Mouse (Mus musculus) heart, adult 2 months (tissue): ENCODE measurements at regions not wholly inside any gene's neighbourhood (a gene's known extent, or its start where the extent isn't known, plus 50 kb on each side); places are given as distances from the start of the nearest gene placed in this dataset.

ENCODE experiments used
- CTCF ChIP-seq: fragments of 200-600 bp; IDR thresholded peaks from 2 replicates; pipeline ENCODE4 v1.8.1; 2022; ENCODE audit warnings: antibody characterized with exemption, mild to moderate bottlenecking, moderate library complexity
- POLR2A ChIP-seq: fragments of 200-500 bp; IDR thresholded peaks from 2 replicates; pipeline ENCODE4 v1.6.1; 2011; ENCODE audit warnings: mild to moderate bottlenecking, low read depth, low read length, control low read depth; ENCODE audit not compliant: insufficient read depth

DNA sequence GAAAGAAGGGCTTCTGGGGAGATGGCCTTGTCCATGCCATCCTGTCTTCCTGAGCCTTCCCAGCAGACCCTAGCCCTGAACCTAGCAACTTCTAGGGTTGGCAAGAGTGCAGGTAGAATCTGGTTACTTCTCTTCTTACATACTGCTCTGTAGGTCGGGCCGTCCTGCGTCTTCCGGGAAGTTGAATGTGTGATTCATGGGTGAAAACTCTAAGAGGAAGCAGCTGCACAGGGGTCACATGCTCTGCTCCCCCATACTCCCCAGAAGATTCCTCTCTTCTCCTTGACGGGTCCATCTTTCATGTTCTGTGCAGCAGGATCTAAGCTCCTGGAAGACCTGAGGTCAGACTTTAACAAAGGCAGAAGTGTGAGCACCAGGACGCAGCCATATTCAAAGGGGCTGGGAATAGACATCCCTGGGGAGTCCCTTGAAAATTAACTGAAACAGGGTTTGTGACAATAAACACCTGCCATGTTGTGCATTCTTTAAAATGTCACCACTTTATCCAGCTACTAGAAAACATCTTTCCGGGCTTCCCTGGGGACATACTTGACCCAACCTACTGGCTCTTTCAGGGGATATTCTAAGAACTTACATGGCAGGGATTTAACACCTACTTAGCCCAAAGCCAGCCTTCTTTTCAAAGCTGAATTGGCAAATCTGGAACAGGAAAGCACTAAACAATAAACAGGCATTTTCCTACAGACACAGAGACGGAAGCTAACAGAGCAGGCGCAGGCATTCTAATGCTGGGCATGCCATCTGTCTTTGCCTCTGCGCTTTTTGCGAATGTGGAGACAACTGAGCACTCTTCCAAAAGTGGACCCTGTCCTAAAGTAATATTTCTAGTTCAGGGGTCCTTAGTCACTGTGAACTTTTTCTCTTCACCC is 105.5 kb upstream of the Pabpc6 start:
- no peak; the same call in 1 of the 2 replicates for TF ChIP-seq POLR2A
- no peak for TF ChIP-seq CTCF
